Mouse (Mus musculus) embryonic facial prominence, embryonic 11.5 days (tissue): ENCODE data around the gene Acsl6. TPM values are rescaled to one million over a fixed set of nuclear protein-coding genes. Genes with fewer than 3 reads are reported as not detected.

ENCODE experiments used
- ATAC-seq: fragments of 200-750 bp; cut with Nextera tagmentation; replicated peaks from 2 replicates; pipeline ENCODE4 v1.8.0; 2017; ENCODE audit warnings: low read depth; ENCODE audit not compliant: insufficient number of reproducible peaks, low FRiP score, low TSS enrichment
- DNase-seq: peaks from one replicate; pipeline ENCODE4 v3.0.0-alpha.2; 2015; ENCODE audit warnings: low spot score
- H3K27ac ChIP-seq: fragments of 300-500 bp; sonication (generic); replicated peaks from 2 replicates; pipeline ENCODE4 v1.5.1; 2014; ENCODE audit warnings: mild to moderate bottlenecking, low read depth, low read length, control low read depth
- H3K27me3 ChIP-seq: fragments of 300-500 bp; sonication (generic); 2 replicates; pipeline ENCODE4 v1.6.1; 2014; ENCODE audit warnings: mild to moderate bottlenecking, low read length, moderate library complexity, mixed read lengths; ENCODE audit not compliant: control insufficient read depth, insufficient read depth
- H3K36me3 ChIP-seq: fragments of 300-500 bp; sonication (generic); replicated peaks from 2 replicates; pipeline ENCODE4 v1.6.1; 2014; ENCODE audit warnings: low read depth, mild to moderate bottlenecking, low read length, moderate library complexity, mixed read lengths; ENCODE audit not compliant: control insufficient read depth, insufficient read depth
- H3K4me1 ChIP-seq: fragments of 300-500 bp; sonication (generic); 2 replicates; pipeline ENCODE4 v1.6.1; 2014; ENCODE audit warnings: low read length, mixed read lengths; ENCODE audit not compliant: control insufficient read depth, insufficient read depth
- H3K4me2 ChIP-seq: fragments of 300-500 bp; sonication (generic); 2 replicates; pipeline ENCODE4 v1.6.1; 2014; ENCODE audit warnings: low read depth, mild to moderate bottlenecking, control low read depth, low read length, moderate library complexity
- H3K4me3 ChIP-seq: fragments of 300-500 bp; sonication (generic); 2 replicates; pipeline ENCODE4 v1.5.1; 2014; ENCODE audit warnings: low read depth, low read length, control low read depth
- H3K9ac ChIP-seq: fragments of 300-500 bp; sonication (generic); replicated peaks from 2 replicates; pipeline ENCODE4 v1.6.1; 2014; ENCODE audit warnings: mild to moderate bottlenecking, control low read depth, low read length
- H3K9me3 ChIP-seq: fragments of 300-500 bp; sonication (generic); replicated peaks from 2 replicates; pipeline ENCODE4 v1.6.1; 2016; ENCODE audit warnings: mild to moderate bottlenecking, low read length, inconsistent platforms, mixed read lengths; ENCODE audit not compliant: control insufficient read depth
- WGBS: fragments of 180-500 bp; shearing (Covaris S2); extraction: QIAGEN DNeasy Blood & Tissue Kit; methylation state at CpG from one replicate; pipeline ENCODE4 v1.1.7; 2014; 5-methylcytosine and 5-hydroxymethylcytosine counted together
- polyA plus RNA-seq: library from polyadenylated mRNA; unstranded; fragments of >200 nt; fragmentation: Nextera tagmentation; extraction: Ambion mirVana; gene quantifications from 2 replicates; pipeline ENCODE4 v1.2.1, GENCODE M21; 2014

The Acsl6 gene
- polyA plus RNA-seq, 1 experiment from 2014 or later: 5.4 TPM

DNA sequence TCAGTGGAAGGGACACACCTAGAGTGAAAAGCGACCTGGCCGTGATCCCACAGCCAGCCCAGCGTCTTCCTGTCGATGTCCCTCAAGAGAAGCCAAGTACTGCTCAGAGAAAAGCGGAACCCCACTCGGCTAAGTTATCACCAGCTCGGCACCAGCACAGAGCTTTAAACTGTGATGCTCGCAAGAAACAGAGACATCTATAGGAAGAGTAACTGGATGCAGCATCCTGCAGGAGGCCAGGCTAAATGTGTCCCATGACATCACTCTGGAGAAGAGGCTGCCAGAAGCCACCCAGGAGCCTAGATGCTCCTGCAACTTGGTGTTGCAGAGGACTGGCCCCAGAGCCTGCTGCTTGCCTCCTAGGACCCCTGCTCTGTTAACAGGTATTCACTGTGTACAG, 1.6 kb upstream of the Acsl6 start:
- Histone ChIP-seq H3K36me3 (no peaks in the 10 kb centered on the region), H3K27ac (no peak overlapping the region), H3K4me1 (no peaks in the 10 kb centered on the region; the same call in 1 of the 2 replicates), H3K9ac (no peak overlapping the region), H3K4me2 (no peak overlapping the region), H3K9me3 (no peaks in the 10 kb centered on the region; the same call in 1 of the 2 replicates), H3K4me3 (no peak overlapping the region), H3K27me3 (0 out of 2 replicates have a peak, but pooled peaks cover 2% of the 10 kb centered on the region)
- no peak for DNase-seq
- no peak for ATAC-seq
- WGBS: 91% methylated on average over 8 of the region's 8 CpGs

DNA sequence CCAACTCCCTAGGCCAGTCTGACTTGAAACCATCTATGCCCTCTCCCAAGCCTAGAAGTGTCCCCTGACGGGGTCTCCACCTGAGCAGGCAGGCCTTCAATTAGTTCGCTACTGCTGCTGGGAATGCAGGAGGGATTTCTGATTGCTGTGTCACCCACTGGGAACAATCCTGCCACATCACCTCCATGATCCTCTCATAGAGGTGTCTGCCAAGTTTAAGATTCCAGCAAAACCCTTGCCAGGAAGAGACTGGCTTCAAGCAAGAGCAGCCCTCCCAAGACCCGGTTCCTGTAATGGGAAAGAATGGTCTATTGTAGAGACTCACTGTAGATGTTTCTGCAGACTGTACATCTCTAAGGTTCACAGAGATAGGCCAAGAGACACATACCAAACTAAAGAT, 992 bp upstream of the Acsl6 start:
- H3K4me2 ChIP-seq: no peak overlapping the region
- H3K27me3 ChIP-seq: 0 out of 2 replicates have a peak, but pooled peaks cover 2% of the 10 kb centered on the region
- no peak overlapping the region for H3K27ac ChIP-seq
- H3K4me1 ChIP-seq: no peaks in the 10 kb centered on the region; the same call in 1 of the 2 replicates
- H3K9me3 ChIP-seq: no peaks in the 10 kb centered on the region; the same call in 1 of the 2 replicates
- no peak overlapping the region for H3K4me3 ChIP-seq
- H3K36me3 ChIP-seq: no peaks in the 10 kb centered on the region
- 85% methylated on average over 3 of the region's 3 CpGs for WGBS
- no peak for ATAC-seq
- no peak for DNase-seq
- no peak overlapping the region for H3K9ac ChIP-seq

DNA sequence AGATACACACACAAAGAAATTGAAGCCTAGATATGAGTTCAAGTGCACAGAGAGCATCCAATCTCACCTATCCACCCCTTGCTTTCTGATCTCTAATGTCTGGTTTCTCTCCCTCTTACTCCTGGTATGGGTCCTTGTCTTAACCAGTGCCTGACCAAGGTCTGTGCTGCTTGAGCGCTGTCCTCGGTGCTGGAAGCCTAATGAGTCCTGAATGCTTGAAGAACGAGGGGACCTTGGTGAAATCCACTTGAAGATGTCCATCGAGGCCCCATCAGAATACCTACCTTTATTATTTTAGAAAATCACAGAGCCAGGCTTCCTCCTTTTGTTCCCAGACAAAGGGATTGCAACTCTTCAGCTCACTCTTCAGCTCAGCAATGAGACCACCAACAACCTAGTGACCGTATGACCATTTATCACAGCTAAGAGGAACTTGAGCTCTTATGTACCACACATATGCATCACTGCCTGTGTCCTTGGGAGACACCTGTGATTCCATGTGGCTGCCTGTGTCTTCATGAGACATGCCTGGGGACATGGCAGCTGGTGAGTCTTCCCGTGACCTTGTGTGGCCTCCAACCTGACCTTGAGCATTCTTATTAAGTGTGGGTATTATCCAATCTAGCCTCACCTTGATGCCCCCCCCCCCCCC, 396 bp upstream of the Acsl6 start:
- H3K4me1 ChIP-seq: no peaks in the 10 kb centered on the region; the same call in 1 of the 2 replicates
- H3K9ac ChIP-seq: no peak overlapping the region
- DNase-seq (peak; percentile 84), ATAC-seq (no peak)
- no peak overlapping the region; the same call in 1 of the 2 replicates for H3K4me2 ChIP-seq
- peak overlapping the region; percentile 57; the same call in 1 of the 2 replicates for H3K4me3 ChIP-seq
- no peaks in the 10 kb centered on the region for H3K36me3 ChIP-seq
- 21% methylated on average over 6 of the region's 6 CpGs for WGBS
- H3K9me3 ChIP-seq: no peaks in the 10 kb centered on the region; the same call in 1 of the 2 replicates
- 0 out of 2 replicates have a peak, but pooled peaks cover 2% of the 10 kb centered on the region for H3K27me3 ChIP-seq
- no peak overlapping the region for H3K27ac ChIP-seq

DNA sequence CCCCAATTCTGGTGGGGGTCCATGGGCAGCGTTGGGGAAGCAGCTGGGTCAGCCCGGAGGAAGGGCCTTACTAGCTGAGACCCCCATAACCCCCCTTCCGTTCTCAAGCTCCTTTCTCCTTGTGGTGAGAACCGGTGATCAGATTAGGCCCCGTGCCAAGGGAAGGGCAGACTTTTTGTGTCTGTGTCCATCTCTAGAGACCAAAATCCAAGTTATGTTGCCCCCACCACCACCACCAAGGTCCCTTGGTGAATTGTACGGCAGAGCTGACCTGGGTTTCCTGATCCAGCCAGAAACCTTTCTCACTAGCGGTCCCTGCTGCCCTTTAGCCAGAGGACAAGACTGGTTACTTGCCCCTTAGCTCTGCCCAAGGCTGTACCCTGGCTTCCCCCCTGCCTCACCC, 874 bp downstream of the Acsl6 start:
- Histone ChIP-seq H3K9ac (peak overlapping the region; percentile 60), H3K36me3 (no peaks in the 10 kb centered on the region), H3K4me1 (no peaks in the 10 kb centered on the region; the same call in 1 of the 2 replicates), H3K27ac (no peak overlapping the region), H3K4me2 (peak overlapping the region; percentile 94), H3K4me3 (peak overlapping the region; percentile 57), H3K27me3 (0 out of 2 replicates have a peak, but pooled peaks cover 2% of the 10 kb centered on the region), H3K9me3 (no peaks in the 10 kb centered on the region)
- no peak for ATAC-seq
- peak; percentile 23 for DNase-seq
- 6% methylated on average over 7 of the region's 7 CpGs for WGBS

- no peak overlapping the region for H3K4me3 ChIP-seq
- H3K9ac ChIP-seq: no peak overlapping the region
- no peak for DNase-seq
- 0 out of 2 replicates have a peak, but pooled peaks cover 2% of the 10 kb centered on the region for H3K27me3 ChIP-seq
- H3K9me3 ChIP-seq: no peaks in the 10 kb centered on the region
- WGBS: 80% methylated on average over 3 of the region's 3 CpGs
- H3K4me2 ChIP-seq: no peak overlapping the region
- no peak overlapping the region for H3K27ac ChIP-seq
- H3K4me1 ChIP-seq: no peaks in the 10 kb centered on the region; the same call in 1 of the 2 replicates
- no peaks in the 10 kb centered on the region for H3K36me3 ChIP-seq
- no peak for ATAC-seq
Observed at GRCm38 (mm10) chr11:54305331-54305730, 1.7 kb downstream of the Acsl6 start.

GRCm38 (mm10) chr11:54307139-54307816, 3.7 kb downstream of the Acsl6 start:
- no peaks in the 10 kb centered on the region for H3K36me3 ChIP-seq
- H3K4me2 ChIP-seq: no peak overlapping the region
- ATAC-seq: no peak
- peaks cover 3% of the 10 kb centered on the region for H3K4me1 ChIP-seq
- no peaks in the 10 kb centered on the region for H3K9me3 ChIP-seq
- H3K27ac ChIP-seq: no peak overlapping the region
- H3K27me3 ChIP-seq: 0 out of 2 replicates have a peak, but pooled peaks cover 2% of the 10 kb centered on the region
- DNase-seq: peak; percentile 46
- WGBS: 76% methylated on average over 7 of the region's 7 CpGs
- no peak overlapping the region for H3K4me3 ChIP-seq
- H3K9ac ChIP-seq: no peak overlapping the region

GRCm38 (mm10) chr11:54310588-54310987, 7.0 kb downstream of the Acsl6 start:
- H3K36me3 ChIP-seq: no peaks in the 10 kb centered on the region
- no peak overlapping the region for H3K4me2 ChIP-seq
- peaks cover 3% of the 10 kb centered on the region for H3K4me1 ChIP-seq
- H3K9me3 ChIP-seq: no peaks in the 10 kb centered on the region
- no peak overlapping the region for H3K4me3 ChIP-seq
- no peaks in the 10 kb centered on the region for H3K27me3 ChIP-seq
- WGBS: 75% methylated on average over 2 of the region's 2 CpGs
- no peak overlapping the region for H3K9ac ChIP-seq
- DNase-seq: no peak
- ATAC-seq: no peak
- H3K27ac ChIP-seq: no peak overlapping the region

DNA sequence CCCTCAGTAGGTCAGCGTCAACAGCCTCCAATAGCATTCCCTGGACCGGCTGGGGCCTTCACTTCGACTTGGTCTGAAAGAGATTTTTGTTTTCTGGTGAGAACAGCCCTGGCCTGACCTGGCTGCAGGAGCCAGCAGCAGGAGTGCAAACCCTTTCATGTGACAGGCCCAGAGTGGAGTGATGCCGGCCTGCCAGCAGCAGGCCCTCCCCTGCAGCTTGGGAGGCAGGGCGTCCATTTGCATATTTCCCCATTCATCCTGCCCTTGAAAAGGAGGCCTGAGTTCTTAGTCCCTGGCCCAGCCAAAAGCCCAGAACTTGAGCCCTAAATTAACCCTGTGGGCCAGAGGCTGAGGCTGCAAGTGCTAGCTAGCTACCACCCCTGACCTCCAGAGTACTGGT, 8.4 kb downstream of the Acsl6 start:
- 5% methylated on average over 5 of the region's 5 CpGs for WGBS
- Histone ChIP-seq H3K27ac (no peak overlapping the region), H3K27me3 (no peaks in the 10 kb centered on the region), H3K9me3 (no peaks in the 10 kb centered on the region), H3K36me3 (no peaks in the 10 kb centered on the region), H3K9ac (no peak overlapping the region; the same call in 1 of the 2 replicates), H3K4me3 (no peak overlapping the region), H3K4me2 (no peak overlapping the region), H3K4me1 (peaks cover 3% of the 10 kb centered on the region)
- DNase-seq (peak; percentile 30), ATAC-seq (peak; percentile 41; the same call in 1 of the 2 replicates)
